Mouse (Mus musculus) forebrain, embryonic 14.5 days (tissue): Measurements from ENCODE around the gene Epha4. TPM values are rescaled to one million over a fixed set of nuclear protein-coding genes. Genes with fewer than 3 reads are reported as not detected.

Experiments
- ATAC-seq: fragments of 200-750 bp; cut with Nextera tagmentation; 2 replicates; pipeline ENCODE4 v1.8.0; 2017; ENCODE audit warnings: mild to moderate bottlenecking, moderate library complexity
- DNase-seq: peaks from one replicate; pipeline ENCODE4 v3.0.0-alpha.2; 2015; ENCODE audit warnings: low spot score
- H3K27ac ChIP-seq: fragments of 300-500 bp; sonication (generic); 2 replicates; pipeline ENCODE4 v1.5.1; 2014; ENCODE audit warnings: low read depth, mild to moderate bottlenecking, control low read depth, low read length, moderate library complexity
- H3K27me3 ChIP-seq: fragments of 300-500 bp; sonication (generic); replicated peaks from 2 replicates; pipeline ENCODE4 v1.6.1; 2014; ENCODE audit warnings: low read length, control low read depth, mixed read lengths; ENCODE audit not compliant: control insufficient read depth, insufficient read depth
- H3K36me3 ChIP-seq: fragments of 300-500 bp; sonication (generic); 2 replicates; pipeline ENCODE4 v1.6.1; 2014; ENCODE audit warnings: low read length, control low read depth; ENCODE audit not compliant: control insufficient read depth, insufficient read depth
- H3K4me1 ChIP-seq: fragments of 300-500 bp; sonication (generic); 2 replicates; pipeline ENCODE4 v1.6.1; 2014; ENCODE audit warnings: antibody characterized with exemption, low read length, control low read depth; ENCODE audit not compliant: control insufficient read depth, insufficient read depth
- H3K4me2 ChIP-seq: fragments of 300-500 bp; sonication (generic); 2 replicates; pipeline ENCODE4 v1.6.1; 2014; ENCODE audit warnings: mild to moderate bottlenecking, control low read depth, low read length
- H3K4me3 ChIP-seq: fragments of 300-500 bp; sonication (generic); 2 replicates; pipeline ENCODE4 v1.5.1; 2014; ENCODE audit warnings: low read depth, low read length, control low read depth
- H3K9ac ChIP-seq: fragments of 300-500 bp; sonication (generic); 2 replicates; pipeline ENCODE4 v1.6.1; 2014; ENCODE audit warnings: mild to moderate bottlenecking, low read length, control low read depth, moderate library complexity
- H3K9me3 ChIP-seq: fragments of 300-500 bp; sonication (generic); replicated peaks from 2 replicates; pipeline ENCODE4 v1.6.1; 2016; ENCODE audit warnings: low read length, control low read depth, mixed read lengths; ENCODE audit not compliant: control insufficient read depth
- WGBS: fragments of 180-500 bp; shearing (Covaris S2); extraction: QIAGEN DNeasy Blood & Tissue Kit; methylation state at CpG from one replicate; pipeline ENCODE4 v1.1.7; 2014; 5-methylcytosine and 5-hydroxymethylcytosine counted together
- polyA plus RNA-seq: library from polyadenylated mRNA; unstranded; fragments of >200 nt; fragmentation: Nextera tagmentation; extraction: Ambion mirVana; gene quantifications from 2 replicates; pipeline ENCODE4 v1.2.1, GENCODE M21; 2014

The Epha4 gene
- polyA plus RNA-seq, 1 experiment from 2014 or later, result 85.7 TPM

GRCm38 (mm10) chr1:77435045-77435444 lies 79.8 kb downstream of the Epha4 start:
- WGBS, result 12% methylated on average over 4 of the region's 4 CpGs
- H3K27me3 ChIP-seq, result no peaks in the 10 kb centered on the region
- no peak overlapping the region for H3K4me2 ChIP-seq
- ATAC-seq (no peak), DNase-seq (no peak)
- H3K27ac ChIP-seq, result no peak overlapping the region
- H3K36me3 ChIP-seq, result peaks cover 2% of the 10 kb centered on the region; the same call in 1 of the 2 replicates
- H3K9ac ChIP-seq, result no peak overlapping the region
- no peaks in the 10 kb centered on the region for H3K9me3 ChIP-seq
- H3K4me1 ChIP-seq, result peaks cover 20% of the 10 kb centered on the region
- H3K4me3 ChIP-seq, result no peak overlapping the region

- ATAC-seq (no peak), DNase-seq (no peak)
- no peak overlapping the region for H3K4me3 ChIP-seq
- no peaks in the 10 kb centered on the region; the same call in 1 of the 2 replicates for H3K36me3 ChIP-seq
- H3K4me2 ChIP-seq, result no peak overlapping the region
- peaks cover 13% of the 10 kb centered on the region for H3K4me1 ChIP-seq
- no peaks in the 10 kb centered on the region for H3K9me3 ChIP-seq
- no peak overlapping the region for H3K9ac ChIP-seq
- H3K27me3 ChIP-seq, result no peaks in the 10 kb centered on the region
- 94% methylated on average over 3 of the region's 3 CpGs for WGBS
- H3K27ac ChIP-seq, result no peak overlapping the region
Measured at GRCm38 (mm10) chr1:77433148-77433547, 81.7 kb downstream of the Epha4 start.

- H3K9me3 ChIP-seq, result no peaks in the 10 kb centered on the region
- H3K27me3 ChIP-seq, result no peaks in the 10 kb centered on the region
- H3K4me2 ChIP-seq, result no peak overlapping the region
- no peak overlapping the region for H3K4me3 ChIP-seq
- no peak overlapping the region for H3K27ac ChIP-seq
- H3K9ac ChIP-seq, result no peak overlapping the region
- H3K36me3 ChIP-seq, result no peaks in the 10 kb centered on the region; the same call in 1 of the 2 replicates
- 87% methylated on average over 2 of the region's 2 CpGs for WGBS
- no peak for ATAC-seq
- no peak for DNase-seq
- peaks cover 7% of the 10 kb centered on the region; the same call in 1 of the 2 replicates for H3K4me1 ChIP-seq
Measured at GRCm38 (mm10) chr1:77432489-77432888, 82.4 kb downstream of the Epha4 start.

GRCm38 (mm10) chr1:77429174-77429573 lies 85.7 kb downstream of the Epha4 start:
- Histone ChIP-seq H3K27ac (no peak overlapping the region), H3K27me3 (no peaks in the 10 kb centered on the region), H3K9ac (no peak overlapping the region), H3K4me2 (no peak overlapping the region), H3K36me3 (peaks cover 19% of the 10 kb centered on the region), H3K9me3 (no peaks in the 10 kb centered on the region), H3K4me1 (peaks cover 6% of the 10 kb centered on the region; the same call in 1 of the 2 replicates), H3K4me3 (no peak overlapping the region)
- DNase-seq, result no peak
- 44% methylated on average over 6 of the region's 6 CpGs for WGBS
- no peak for ATAC-seq

GRCm38 (mm10) chr1:77426956-77427355 lies 87.9 kb downstream of the Epha4 start:
- DNase-seq, result peak; percentile 81

GRCm38 (mm10) chr1:77425171-77425570 lies 89.7 kb downstream of the Epha4 start:
- 77% methylated on average over 3 of the region's 3 CpGs for WGBS

More at GRCm38 (mm10) chr1:77426956-77427355, 87.9 kb downstream of the Epha4 start:
- Histone ChIP-seq H3K9me3 (no peaks in the 10 kb centered on the region), H3K27ac (no peak overlapping the region), H3K36me3 (peaks cover 24% of the 10 kb centered on the region), H3K4me3 (no peak overlapping the region), H3K27me3 (no peaks in the 10 kb centered on the region), H3K9ac (no peak overlapping the region), H3K4me2 (no peak overlapping the region), H3K4me1 (peaks cover 11% of the 10 kb centered on the region)
- peak; percentile 62; the same call in 1 of the 2 replicates for ATAC-seq
- 44% methylated on average over 6 of the region's 6 CpGs for WGBS

GRCm38 (mm10) chr1:77421081-77421480 lies 93.8 kb downstream of the Epha4 start:
- Histone ChIP-seq H3K4me2 (no peak overlapping the region), H3K9me3 (no peaks in the 10 kb centered on the region), H3K4me3 (no peak overlapping the region), H3K27ac (no peak overlapping the region), H3K36me3 (peaks cover 15% of the 10 kb centered on the region; the same call in 1 of the 2 replicates), H3K27me3 (no peaks in the 10 kb centered on the region), H3K4me1 (peaks cover 19% of the 10 kb centered on the region), H3K9ac (no peak overlapping the region)
- 80% methylated on average over 3 of the region's 3 CpGs for WGBS
- DNase-seq (no peak), ATAC-seq (no peak)

More at GRCm38 (mm10) chr1:77425171-77425570, 89.7 kb downstream of the Epha4 start:
- Histone ChIP-seq H3K36me3 (peaks cover 24% of the 10 kb centered on the region), H3K9ac (no peak overlapping the region), H3K9me3 (no peaks in the 10 kb centered on the region), H3K4me2 (no peak overlapping the region), H3K27ac (no peak overlapping the region), H3K27me3 (no peaks in the 10 kb centered on the region), H3K4me1 (peaks cover 11% of the 10 kb centered on the region), H3K4me3 (no peak overlapping the region)
- no peak for DNase-seq
- no peak for ATAC-seq

- Histone ChIP-seq H3K9me3 (no peaks in the 10 kb centered on the region), H3K27ac (no peak overlapping the region), H3K9ac (no peak overlapping the region), H3K4me2 (no peak overlapping the region), H3K4me1 (peaks cover 19% of the 10 kb centered on the region), H3K36me3 (peaks cover 8% of the 10 kb centered on the region; the same call in 1 of the 2 replicates), H3K4me3 (no peak overlapping the region), H3K27me3 (no peaks in the 10 kb centered on the region)
- WGBS, result 30% methylated on average over 2 of the region's 2 CpGs
- ATAC-seq (no peak), DNase-seq (no peak)
Measured at GRCm38 (mm10) chr1:77420348-77420747, 94.5 kb downstream of the Epha4 start.

GRCm38 (mm10) chr1:77416872-77417271 lies 98.0 kb downstream of the Epha4 start:
- 57% methylated on average over 4 of the region's 4 CpGs for WGBS
- no peak overlapping the region for H3K4me2 ChIP-seq
- H3K27ac ChIP-seq, result no peak overlapping the region
- H3K4me1 ChIP-seq, result peaks cover 24% of the 10 kb centered on the region
- H3K4me3 ChIP-seq, result no peak overlapping the region
- H3K9me3 ChIP-seq, result no peaks in the 10 kb centered on the region
- no peaks in the 10 kb centered on the region for H3K36me3 ChIP-seq
- DNase-seq (no peak), ATAC-seq (no peak)
- H3K9ac ChIP-seq, result no peak overlapping the region
- H3K27me3 ChIP-seq, result no peaks in the 10 kb centered on the region
